Mouse (Mus musculus) heart, adult 2 months (tissue): ENCODE measurements around the gene Cwc27.

Source experiments
- CTCF ChIP-seq: fragments of 200-600 bp; IDR thresholded peaks from 2 replicates; pipeline ENCODE4 v1.8.1; 2022; ENCODE audit warnings: antibody characterized with exemption, mild to moderate bottlenecking, moderate library complexity
- EP300 ChIP-seq: fragments of 200-500 bp; IDR thresholded peaks from 2 replicates; pipeline ENCODE4 v1.6.1; 2011; ENCODE audit warnings: low read depth, low read length, control low read depth; ENCODE audit not compliant: insufficient read depth
- POLR2A ChIP-seq: fragments of 200-500 bp; IDR thresholded peaks from 2 replicates; pipeline ENCODE4 v1.6.1; 2011; ENCODE audit warnings: mild to moderate bottlenecking, low read depth, low read length, control low read depth; ENCODE audit not compliant: insufficient read depth

GRCm38 (mm10) chr13:104816270-104816634 lies 690 bp downstream of the Cwc27 start:
- TF ChIP-seq CTCF, result no peak
- no peak for TF ChIP-seq EP300
- no peak for TF ChIP-seq POLR2A
